Mouse (Mus musculus): Measurements from ENCODE around the gene Wbp2.

GRCm38 (mm10) chr11:116074436-116074991 lies 12.3 kb downstream of the Wbp2 start:
- TF ChIP-seq CTCF (IDR thresholded peaks at IDR 0.05; ENCODE audit: low read depth, low read length) (no peak), GATA1 (IDR thresholded peaks at IDR 0.05; ENCODE audit: borderline replicate concordance, low read length) (no peak), TAL1 (conservative IDR thresholded peaks at IDR 0.05; ENCODE audit: low read depth, low read length) (no peak), POLR2AphosphoS5 (IDR thresholded peaks at IDR 0.05; ENCODE audit: insufficient replicate concordance, low read depth, low read length) (no peak)

Data from G1E (cell line).